Mouse (Mus musculus) hindbrain, embryonic 10.5 days (tissue): ENCODE data around the gene Gxylt2. TPM values are rescaled to one million over a fixed set of nuclear protein-coding genes. Genes with fewer than 3 reads are reported as not detected.

Source experiments
- DNase-seq: peaks from one replicate; pipeline ENCODE4 v3.0.0-alpha.2; 2017; ENCODE audit warnings: low spot score
- H3K27ac ChIP-seq: fragments of 300-500 bp; sonication (generic); 2 replicates; pipeline ENCODE4 v1.5.1; 2016; ENCODE audit warnings: mild to moderate bottlenecking, moderate library complexity
- H3K27me3 ChIP-seq: fragments of 300-500 bp; sonication (generic); 2 replicates; pipeline ENCODE4 v1.6.1; 2016; ENCODE audit warnings: mild to moderate bottlenecking; ENCODE audit not compliant: poor library complexity, insufficient read depth, severe bottlenecking
- H3K36me3 ChIP-seq: fragments of 300-500 bp; sonication (generic); 2 replicates; pipeline ENCODE4 v1.6.1; 2016; ENCODE audit warnings: mild to moderate bottlenecking, moderate library complexity
- H3K4me1 ChIP-seq: fragments of 300-500 bp; sonication (generic); replicated peaks from 2 replicates; pipeline ENCODE4 v1.6.1; 2016; ENCODE audit warnings: mild to moderate bottlenecking
- H3K4me3 ChIP-seq: fragments of 300-500 bp; sonication (generic); 2 replicates; pipeline ENCODE4 v1.5.1; 2016; ENCODE audit warnings: mild to moderate bottlenecking, moderate library complexity
- H3K9me3 ChIP-seq: fragments of 300-500 bp; sonication (generic); 2 replicates; pipeline ENCODE4 v1.6.1; 2016; ENCODE audit warnings: mild to moderate bottlenecking, moderate library complexity
- WGBS: fragments of 180-500 bp; shearing (Covaris S2); methylation state at CpG from one replicate; pipeline ENCODE4 v1.1.7; 2016; 5-methylcytosine and 5-hydroxymethylcytosine counted together
- polyA plus RNA-seq: library from polyadenylated mRNA; unstranded; fragments of >200 nt; fragmentation: Nextera tagmentation; extraction: Ambion mirVana; gene quantifications from 2 replicates; pipeline ENCODE4 v1.2.1, GENCODE M21; 2016

The Gxylt2 gene
- polyA plus RNA-seq, 1 experiment from 2014 or later: 3.1 TPM

DNA sequence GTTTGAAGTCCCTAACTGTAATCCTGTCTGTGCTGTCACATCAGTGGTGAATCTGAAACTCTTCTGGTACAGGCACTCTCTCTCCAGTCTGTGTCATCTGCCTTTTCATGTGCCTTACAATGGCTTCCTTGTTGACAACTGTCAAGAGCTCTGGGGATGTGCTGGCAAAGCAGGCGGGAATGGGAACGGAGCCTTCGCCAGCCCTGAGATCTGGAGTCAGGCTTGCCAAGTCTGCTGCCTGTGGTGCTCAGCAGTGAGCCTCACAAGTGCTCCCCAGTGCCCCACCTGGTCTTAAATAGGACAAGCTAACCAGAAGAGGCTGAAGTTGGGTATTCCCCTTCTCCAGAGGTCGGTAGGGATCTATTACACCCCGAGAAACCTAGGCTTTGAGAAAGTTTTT, 3.8 kb upstream of the Gxylt2 start:
- no peaks in the 10 kb centered on the region for H3K36me3 ChIP-seq
- H3K27ac ChIP-seq: no peak overlapping the region
- no peak overlapping the region for H3K4me3 ChIP-seq
- H3K9me3 ChIP-seq: no peaks in the 10 kb centered on the region
- 67% methylated on average over 5 of the region's 5 CpGs for WGBS
- peaks cover 19% of the 10 kb centered on the region for H3K4me1 ChIP-seq
- H3K27me3 ChIP-seq: peaks cover 33% of the 10 kb centered on the region
- DNase-seq: no peak

- peak overlapping the region; percentile 78 for H3K4me3 ChIP-seq
- 36% methylated on average over 8 of the region's 8 CpGs for WGBS
- DNase-seq: no peak
- H3K36me3 ChIP-seq: no peaks in the 10 kb centered on the region
- H3K4me1 ChIP-seq: peaks cover 28% of the 10 kb centered on the region
- H3K27me3 ChIP-seq: peaks cover 59% of the 10 kb centered on the region
- H3K27ac ChIP-seq: peak overlapping the region; percentile 87; the same call in 1 of the 2 replicates
- H3K9me3 ChIP-seq: no peaks in the 10 kb centered on the region
Observed at GRCm38 (mm10) chr6:100704197-100704573, 349 bp upstream of the Gxylt2 start.

- WGBS: 2% methylated on average over 15 of the region's 15 CpGs
- Histone ChIP-seq H3K27me3 (peaks cover 59% of the 10 kb centered on the region), H3K4me1 (peaks cover 34% of the 10 kb centered on the region), H3K27ac (peak overlapping the region; percentile 87; the same call in 1 of the 2 replicates), H3K36me3 (no peaks in the 10 kb centered on the region), H3K4me3 (peak overlapping the region; percentile 78), H3K9me3 (no peaks in the 10 kb centered on the region)
- peak; percentile 60 for DNase-seq
Observed at GRCm38 (mm10) chr6:100705366-100705811, 855 bp downstream of the Gxylt2 start.

GRCm38 (mm10) chr6:100706861-100707260, 2.3 kb downstream of the Gxylt2 start:
- WGBS: 81% methylated on average over 6 of the region's 6 CpGs
- Histone ChIP-seq H3K9me3 (no peaks in the 10 kb centered on the region), H3K27me3 (peaks cover 59% of the 10 kb centered on the region), H3K4me1 (peaks cover 34% of the 10 kb centered on the region), H3K27ac (no peak overlapping the region), H3K36me3 (no peaks in the 10 kb centered on the region), H3K4me3 (no peak overlapping the region)
- no peak for DNase-seq

- Histone ChIP-seq H3K4me3 (no peak overlapping the region), H3K27ac (no peak overlapping the region), H3K36me3 (no peaks in the 10 kb centered on the region), H3K27me3 (peaks cover 59% of the 10 kb centered on the region), H3K9me3 (no peaks in the 10 kb centered on the region), H3K4me1 (peaks cover 34% of the 10 kb centered on the region)
- DNase-seq: no peak
- 61% methylated on average over 7 of the region's 7 CpGs for WGBS
Observed at GRCm38 (mm10) chr6:100707557-100707956, 3.0 kb downstream of the Gxylt2 start.

GRCm38 (mm10) chr6:100708248-100708647, 3.7 kb downstream of the Gxylt2 start:
- no peak overlapping the region for H3K4me3 ChIP-seq
- no peak overlapping the region for H3K27ac ChIP-seq
- H3K27me3 ChIP-seq: peaks cover 52% of the 10 kb centered on the region
- H3K36me3 ChIP-seq: no peaks in the 10 kb centered on the region
- H3K9me3 ChIP-seq: no peaks in the 10 kb centered on the region
- peaks cover 34% of the 10 kb centered on the region for H3K4me1 ChIP-seq
- 76% methylated on average over 1 of the region's 1 CpGs for WGBS
- DNase-seq: no peak

- H3K27me3 ChIP-seq: peaks cover 47% of the 10 kb centered on the region
- H3K9me3 ChIP-seq: no peaks in the 10 kb centered on the region
- H3K4me1 ChIP-seq: peaks cover 33% of the 10 kb centered on the region
- 83% methylated on average over 9 of the region's 9 CpGs for WGBS
- no peak overlapping the region for H3K4me3 ChIP-seq
- H3K27ac ChIP-seq: no peak overlapping the region
- no peaks in the 10 kb centered on the region for H3K36me3 ChIP-seq
- DNase-seq: no peak
Observed at GRCm38 (mm10) chr6:100708996-100709395, 4.5 kb downstream of the Gxylt2 start.

DNA sequence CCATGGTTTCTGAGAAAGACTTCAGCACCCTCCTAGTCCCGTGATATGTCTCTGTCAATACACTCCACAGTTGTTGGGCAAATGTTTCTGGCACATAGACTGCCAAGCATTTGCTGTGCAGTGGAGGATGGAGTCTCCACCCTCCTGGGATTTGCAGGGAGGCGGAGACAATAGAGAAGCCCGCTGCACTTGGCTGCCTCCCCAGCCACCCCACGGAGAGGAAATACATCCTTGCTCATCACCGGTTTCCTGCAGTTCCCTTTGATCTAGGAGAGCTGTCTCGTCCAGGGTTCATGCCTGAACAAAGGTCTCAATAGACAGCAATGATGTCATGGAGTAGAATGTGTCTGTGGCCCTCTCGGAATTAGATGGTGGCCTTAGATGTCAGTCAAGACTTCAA, 4.9 kb downstream of the Gxylt2 start:
- Histone ChIP-seq H3K27me3 (peaks cover 43% of the 10 kb centered on the region), H3K9me3 (no peaks in the 10 kb centered on the region), H3K4me3 (no peak overlapping the region), H3K4me1 (peaks cover 28% of the 10 kb centered on the region), H3K36me3 (no peaks in the 10 kb centered on the region), H3K27ac (no peak overlapping the region)
- 12% methylated on average over 7 of the region's 7 CpGs for WGBS
- DNase-seq: peak; percentile 49

- DNase-seq: no peak
- no peak overlapping the region for H3K27ac ChIP-seq
- WGBS: 39% methylated on average over 4 of the region's 4 CpGs
Observed at GRCm38 (mm10) chr6:100710170-100710569, 5.6 kb downstream of the Gxylt2 start.

GRCm38 (mm10) chr6:100710866-100711265, 6.3 kb downstream of the Gxylt2 start:
- Histone ChIP-seq H3K36me3 (no peaks in the 10 kb centered on the region), H3K9me3 (no peaks in the 10 kb centered on the region), H3K4me1 (peaks cover 14% of the 10 kb centered on the region), H3K27ac (no peak overlapping the region), H3K4me3 (no peak overlapping the region), H3K27me3 (peaks cover 29% of the 10 kb centered on the region)
- WGBS: 87% methylated on average over 5 of the region's 5 CpGs
- no peak for DNase-seq

More at GRCm38 (mm10) chr6:100710170-100710569, 5.6 kb downstream of the Gxylt2 start:
- Histone ChIP-seq H3K4me3 (no peak overlapping the region), H3K9me3 (no peaks in the 10 kb centered on the region), H3K4me1 (peaks cover 21% of the 10 kb centered on the region), H3K27me3 (peaks cover 36% of the 10 kb centered on the region), H3K36me3 (no peaks in the 10 kb centered on the region)

GRCm38 (mm10) chr6:100715296-100715828, 10.8 kb downstream of the Gxylt2 start:
- Histone ChIP-seq H3K27me3 (peaks cover 6% of the 10 kb centered on the region), H3K36me3 (no peaks in the 10 kb centered on the region), H3K4me1 (no peaks in the 10 kb centered on the region), H3K4me3 (no peak overlapping the region), H3K27ac (no peak overlapping the region), H3K9me3 (no peaks in the 10 kb centered on the region)
- no peak for DNase-seq
- 85% methylated on average over 8 of the region's 8 CpGs for WGBS

GRCm38 (mm10) chr6:100716152-100716551, 11.6 kb downstream of the Gxylt2 start:
- no peak overlapping the region for H3K4me3 ChIP-seq
- H3K27ac ChIP-seq: no peak overlapping the region
- H3K4me1 ChIP-seq: peaks cover 3% of the 10 kb centered on the region; the same call in 1 of the 2 replicates
- peaks cover 6% of the 10 kb centered on the region for H3K27me3 ChIP-seq
- no peak for DNase-seq
- H3K9me3 ChIP-seq: no peaks in the 10 kb centered on the region
- no peaks in the 10 kb centered on the region for H3K36me3 ChIP-seq
- WGBS: 81% methylated on average over 7 of the region's 7 CpGs

GRCm38 (mm10) chr6:100716817-100717216, 12.3 kb downstream of the Gxylt2 start:
- no peak for DNase-seq
- Histone ChIP-seq H3K27me3 (peaks cover 6% of the 10 kb centered on the region), H3K4me3 (no peak overlapping the region), H3K27ac (no peak overlapping the region), H3K9me3 (no peaks in the 10 kb centered on the region), H3K4me1 (peaks cover 7% of the 10 kb centered on the region; the same call in 1 of the 2 replicates), H3K36me3 (no peaks in the 10 kb centered on the region)
- WGBS: 79% methylated on average over 8 of the region's 8 CpGs

- no peak overlapping the region for H3K4me3 ChIP-seq
- H3K4me1 ChIP-seq: peaks cover 7% of the 10 kb centered on the region; the same call in 1 of the 2 replicates
- H3K27ac ChIP-seq: no peak overlapping the region
- no peaks in the 10 kb centered on the region for H3K36me3 ChIP-seq
- 93% methylated on average over 6 of the region's 6 CpGs for WGBS
- peaks cover 3% of the 10 kb centered on the region for H3K27me3 ChIP-seq
- no peak for DNase-seq
- no peaks in the 10 kb centered on the region for H3K9me3 ChIP-seq
Observed at GRCm38 (mm10) chr6:100720098-100720501, 15.6 kb downstream of the Gxylt2 start.
